Mouse (Mus musculus) left cerebral cortex, adult 2 months (tissue): ENCODE results near the gene Emp3. TPM values are rescaled to one million over a fixed set of nuclear protein-coding genes. Genes with fewer than 3 reads are reported as not detected.

Experiments
- DNase-seq, 2 experiments: peaks; one replicate each; pipeline ENCODE4 v3.0.0; 2021 to 2022; ENCODE audit warnings: low spot score in 2 of 2, mixed read lengths in 1 of 2; ENCODE audit errors: extremely low spot score in 1 of 2
- H3K27ac ChIP-seq: fragments of 200-600 bp; 2 replicates; pipeline ENCODE4 v1.8.1; 2022
- H3K4me3 ChIP-seq: fragments of 200-600 bp; 2 replicates; pipeline ENCODE4 v1.8.1; 2022
- CTCF ChIP-seq: fragments of 200-600 bp; IDR thresholded peaks from 2 replicates; pipeline ENCODE4 v1.8.1; 2022; ENCODE audit warnings: antibody characterized with exemption, mild to moderate bottlenecking, moderate library complexity
- intact Hi-C: fragments of 180-260 bp; cut with DNase I; formaldehyde crosslinking; loops from one replicate; pipeline ENCODE4 v1.15.1; 2025
- total RNA-seq, 2 experiments: library from RNA; stranded (reverse); gene quantifications; 2 replicates each; pipeline ENCODE4 v1.2.3; 2021

Gene Emp3
- total RNA-seq, 2 experiments from 2014 or later, result 3.1 to 8.7 TPM

DNA sequence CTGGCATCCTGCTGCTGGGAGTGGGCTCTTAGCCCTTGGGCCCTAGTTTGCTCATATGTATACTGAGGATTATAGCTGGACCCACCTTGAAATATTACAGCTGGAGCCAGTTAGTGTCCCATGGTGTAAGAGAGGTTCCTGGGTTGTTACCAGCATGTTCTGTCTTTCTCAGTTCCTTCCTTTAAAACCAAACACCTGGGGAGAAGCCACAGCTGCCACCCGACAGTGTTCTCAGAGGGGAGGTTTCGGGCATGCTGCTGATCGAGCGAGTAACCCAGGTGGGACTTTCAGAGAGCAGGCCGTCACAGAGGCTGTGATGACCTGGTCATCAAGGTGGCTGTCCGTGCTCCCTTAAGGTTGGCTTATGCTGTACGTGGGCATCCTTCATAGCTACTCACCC, 44.3 kb downstream of the Emp3 start:
- no peak for TF ChIP-seq CTCF
- intact Hi-C loops, result no loop called here
- no peak overlapping the region for H3K27ac ChIP-seq
- no peak for DNase-seq
- no peak overlapping the region for H3K4me3 ChIP-seq

- Histone ChIP-seq H3K27ac (peak overlapping the region; percentile 94), H3K4me3 (peak overlapping the region; percentile 69)
- peak; percentile 51 for TF ChIP-seq CTCF
- DNase-seq, result peak; percentile 45 to 60
- intact Hi-C loops, result loop anchor here (2.0 kb wide), 2 partner anchors 135 kb away; no protein-coding TSS in a partner anchor
Measured at GRCm38 (mm10) chr7:45873061-45873947, 47.9 kb downstream of the Emp3 start.

- TF ChIP-seq CTCF, result peak; percentile 97
- peak; percentile 87 to 93 for DNase-seq
- H3K27ac ChIP-seq, result peak within 1 kb of the TSS; percentile 94
- intact Hi-C loops, result loop anchor here (1.0 to 2.0 kb wide), 3 partner anchors 63 to 136 kb away; no protein-coding TSS in a partner anchor
- H3K4me3 ChIP-seq, result peak within 1 kb of the TSS; percentile 69
Measured at GRCm38 (mm10) chr7:45872624-45873023, 48.6 kb downstream of the Emp3 start, which contains the start of gene Kdelr1. Gene Kdelr1, plus strand, starts transcription at chr7:45872772.

DNA sequence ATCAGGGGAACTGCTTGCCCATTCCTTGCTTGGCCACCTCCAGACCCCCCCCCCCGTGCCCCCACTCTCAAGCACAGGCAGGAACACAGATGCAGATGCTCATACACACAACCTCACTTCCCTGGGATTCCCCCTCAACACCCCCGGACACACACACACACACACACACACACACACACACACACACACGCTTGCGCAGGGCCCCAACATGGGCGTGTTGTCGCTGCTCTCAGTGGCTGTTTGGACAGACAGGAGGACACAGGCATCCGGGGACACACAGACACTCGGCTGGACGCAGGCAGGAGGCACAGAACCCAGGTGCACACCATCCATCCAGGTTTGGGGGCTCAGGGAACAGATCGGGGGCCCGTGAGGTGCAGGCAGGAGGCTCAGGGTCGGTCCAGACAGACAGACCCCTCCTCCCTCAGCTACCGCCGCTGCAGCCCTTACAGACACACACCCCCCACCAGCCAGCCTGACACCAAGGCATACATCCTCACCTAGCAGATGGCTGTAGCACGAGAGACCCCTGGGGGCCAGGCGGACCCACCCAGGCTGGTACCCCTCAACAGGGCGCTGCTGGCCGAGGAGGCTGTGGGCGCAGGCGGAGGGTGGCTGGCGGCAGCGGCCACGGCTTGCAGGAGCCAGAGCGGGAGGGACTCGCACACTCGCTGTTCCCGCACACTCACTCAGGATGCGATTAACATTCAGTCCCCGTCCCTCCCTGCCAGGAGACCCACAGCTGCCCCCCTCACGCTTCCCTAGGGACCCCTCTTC, 50.7 kb downstream of the Emp3 start:
- no peak for DNase-seq
- H3K27ac ChIP-seq, result no peak overlapping the region; the same call in 1 of the 2 replicates

GRCm38 (mm10) chr7:45869787-45870186, 51.4 kb downstream of the Emp3 start:
- no peak for TF ChIP-seq CTCF
- H3K27ac ChIP-seq, result no peak overlapping the region
- peak overlapping the region; percentile 22; the same call in 1 of the 2 replicates for H3K4me3 ChIP-seq
- intact Hi-C loops, result no loop called here
- DNase-seq, result no peak

More for the DNA sequence above, 50.7 kb downstream of the Emp3 start:
- no peak for TF ChIP-seq CTCF
- intact Hi-C loops, result no loop called here
- H3K4me3 ChIP-seq, result peak overlapping the region; percentile 37

DNA sequence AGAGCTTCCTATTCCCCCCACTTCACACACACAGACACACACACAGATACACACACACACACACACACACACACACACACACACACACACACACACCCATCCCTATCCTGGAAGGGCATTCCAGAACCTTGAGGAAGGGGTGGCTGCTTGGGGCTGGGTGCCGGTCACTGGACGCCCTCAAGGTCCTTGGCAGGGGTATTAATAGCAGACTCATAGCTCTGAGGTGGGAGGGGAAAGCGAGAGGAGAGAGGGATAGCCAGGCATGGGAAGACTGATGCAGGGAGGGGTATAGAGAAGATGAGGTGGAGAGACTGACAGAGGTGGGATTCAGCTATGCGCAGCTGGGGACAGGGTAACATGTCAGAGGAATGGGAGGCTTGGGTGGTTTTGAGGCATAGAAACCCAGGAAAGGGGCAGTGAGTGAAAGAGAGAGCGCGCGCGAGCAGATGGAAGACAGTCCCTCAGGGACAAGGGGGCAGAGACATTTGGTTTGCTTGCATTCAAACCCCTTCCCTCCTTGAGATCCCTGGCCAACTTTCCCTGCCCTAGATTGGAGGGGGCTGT, 52.0 kb downstream of the Emp3 start:
- DNase-seq, result no peak
- Histone ChIP-seq H3K27ac (no peak overlapping the region; the same call in 1 of the 2 replicates), H3K4me3 (peak overlapping the region; percentile 22; the same call in 1 of the 2 replicates)
- intact Hi-C loops, result no loop called here
- TF ChIP-seq CTCF, result no peak

Other genes with a start within 250 kb of the Emp3 start
- 1 to 10 TPM; 6.4 to 6.9 TPM for gene Ntn5, start 237.4 kb downstream of the Emp3 start, total RNA-seq
- 1 to 10 TPM; 1.1 to 1.2 TPM for gene Sec1, start 227.0 kb downstream of the Emp3 start, total RNA-seq
- gene Car11, start 221.6 kb downstream of the Emp3 start, total RNA-seq, result 100 to 1,000 TPM; 211 to 244 TPM
- 100 to 1,000 TPM in 1 of 2 experiments, 10 to 100 TPM in 1; 60.3 to 104 TPM for gene Dbp, start 216.3 kb downstream of the Emp3 start, total RNA-seq
- 100 to 1,000 TPM; 318 to 325 TPM for gene Rpl18, start 205.9 kb downstream of the Emp3 start, total RNA-seq
- gene Sphk2, start 203.4 kb downstream of the Emp3 start, total RNA-seq, result 10 to 100 TPM; 30.8 to 34.4 TPM
- gene Fam83e, start 200.2 kb downstream of the Emp3 start, total RNA-seq, result under 1 TPM; 0.37 to 0.41 TPM
- not detected for gene Spaca4, start 195.6 kb downstream of the Emp3 start, total RNA-seq
- 100 to 1,000 TPM; 258 to 279 TPM for gene Lmtk3, start 137.7 kb downstream of the Emp3 start, total RNA-seq
- 10 to 100 TPM; 11.3 to 13.6 TPM for gene Sult2b1, start 136.7 kb downstream of the Emp3 start, total RNA-seq
- gene Cyth2, start 106.8 kb downstream of the Emp3 start, total RNA-seq, result 100 to 1,000 TPM; 172 to 185 TPM
- gene Kcnj14, start 96.6 kb downstream of the Emp3 start, total RNA-seq, result 1 to 10 TPM; 2.3 to 2.5 TPM
- gene Grwd1, start 90.5 kb downstream of the Emp3 start, total RNA-seq, result 10 to 100 TPM; 17.9 to 22.1 TPM
- 10 to 100 TPM; 67.4 to 75.4 TPM for gene Kdelr1, start 48.6 kb downstream of the Emp3 start, total RNA-seq
- 10 to 100 TPM; 13.4 to 14.7 TPM for gene Grin2d, start 43.0 kb downstream of the Emp3 start, total RNA-seq
- gene Syngr4, start 24.7 kb downstream of the Emp3 start, total RNA-seq, result not detected
- 10 to 100 TPM; 21.8 to 22.3 TPM for gene Tmem143, start 24.5 kb downstream of the Emp3 start, total RNA-seq
- 1 to 10 TPM; 2.3 TPM for gene Ccdc114, start 2.7 kb upstream of the Emp3 start, total RNA-seq
- gene Abcc6, start 108.9 kb upstream of the Emp3 start, total RNA-seq, result 1 to 10 TPM; 1.4 to 2.1 TPM
- 100 to 1,000 TPM; 102 to 105 TPM for gene Nomo1, start 112.3 kb upstream of the Emp3 start, total RNA-seq
- 10 to 100 TPM; 41.0 to 45.4 TPM for gene Kcnj11, start 179.4 kb upstream of the Emp3 start, total RNA-seq